ENCODE assay signal across 9 mouse cellular contexts in the genomic region with DNA sequence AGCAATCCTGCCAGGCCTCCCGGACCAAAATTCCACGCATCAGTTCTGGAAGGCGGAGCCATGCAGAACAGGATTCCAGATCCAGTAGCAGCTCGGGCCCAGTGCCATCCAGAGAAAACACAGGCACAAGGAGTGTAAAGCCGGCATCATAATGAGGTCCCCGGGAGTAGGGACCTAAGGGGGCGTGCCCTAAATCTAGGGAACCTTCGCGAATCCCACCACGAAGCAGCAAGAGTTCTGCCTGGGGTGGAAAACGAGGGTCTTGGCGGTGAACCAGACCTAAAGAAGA. TPM values are rescaled to one million over a fixed set of nuclear protein-coding genes. Genes with fewer than 3 reads are reported as not detected.
DNase-seq lines count a peak whose midpoint lies in the region; ATAC-seq lines count a peak whose summit lies in the region.
"Had no signal": no experiment of that assay in that cellular context is flagged by ENCODE, and none has a peak within 500 bp of the region (broad histone marks: within the 10 kb centered on the region; RNA-seq: fewer than 3 reads in every experiment).

No protein-coding gene starts in this region.

- peaks cover 54% of the 10 kb centered on the region for H3K4me1 ChIP-seq in limb, embryonic 10.5 days
- peaks cover 41% of the 10 kb centered on the region for H3K4me1 ChIP-seq in midbrain, embryonic 14.5 days (ENCODE audit: control insufficient read depth, insufficient read depth, low read length)

- no peak overlapping the region for H3K27ac ChIP-seq in limb, embryonic 10.5 days
- no peak overlapping the region for H3K27ac ChIP-seq in midbrain, embryonic 14.5 days (replicated peaks; ENCODE audit: low read depth, low read length)

- DNase-seq in kidney, adult 11 months, result peak; percentile 54
- DNase-seq in kidney, adult 18-20 months, result no peak
- peak; percentile 36 to 51 for DNase-seq in heart, postnatal 10 days
- peak; percentile 43 for DNase-seq in limb, embryonic 10.5 days (ENCODE audit: low spot score)
- no peak for DNase-seq in midbrain, embryonic 14.5 days
- no peak for DNase-seq in layer of hippocampus, postnatal 25 days (ENCODE audit: extremely low spot score in 1 of 2, low spot score in 1 of 2)
- no peak for DNase-seq in layer of hippocampus, adult 11-12 months (ENCODE audit: low spot score)
- no peak for DNase-seq in natural killer cell, adult 2 months (ENCODE audit: low spot score in 2 of 2)

- peaks cover 86% of the 10 kb centered on the region for H3K27me3 ChIP-seq in limb, embryonic 10.5 days (ENCODE audit: low read depth, poor library complexity, severe bottlenecking)
- H3K27me3 ChIP-seq in midbrain, embryonic 14.5 days (ENCODE audit: control insufficient read depth, insufficient read depth, low read length), result peaks cover 24% of the 10 kb centered on the region

- peak overlapping the region; percentile 97 for H3K4me2 ChIP-seq in midbrain, embryonic 14.5 days (ENCODE audit: low read length)

- no peak for ATAC-seq in midbrain, embryonic 14.5 days (ENCODE audit: low FRiP score, low TSS enrichment)

- intact Hi-C loops in heart, postnatal 10 days (cut with DNase I), result loop anchor here (2.0 kb wide), 1 partner anchor 72 kb away; no protein-coding TSS in a partner anchor

- H3K9ac ChIP-seq in midbrain, embryonic 14.5 days (replicated peaks; ENCODE audit: low read length), result no peak overlapping the region

- H3K4me3 ChIP-seq in limb, embryonic 10.5 days, result peak overlapping the region; percentile 62
- no peak overlapping the region for H3K4me3 ChIP-seq in midbrain, embryonic 14.5 days (replicated peaks; ENCODE audit: low read depth, low read length)

- WGBS in limb, embryonic 10.5 days, result 5% methylated on average over 12 of the region's 12 CpGs
- WGBS in midbrain, embryonic 14.5 days, result 5% methylated on average over 12 of the region's 12 CpGs

- no peaks in the 10 kb centered on the region for H3K9me3 ChIP-seq in limb, embryonic 10.5 days (replicated peaks)
- H3K9me3 ChIP-seq in midbrain, embryonic 14.5 days (ENCODE audit: control insufficient read depth, low read length), result no peaks in the 10 kb centered on the region

- H3K36me3 ChIP-seq in limb, embryonic 10.5 days, result no peaks in the 10 kb centered on the region
- H3K36me3 ChIP-seq in midbrain, embryonic 14.5 days (ENCODE audit: control insufficient read depth, insufficient read depth, low read length), result no peaks in the 10 kb centered on the region

RNA-seq across cellular contexts. Expression of a gene that starts 0.8 kb away (rescaled TPM):
- total RNA-seq in heart, postnatal 10 days (2021), result 1 to 10 TPM in 1 of 2 experiments, under 1 TPM in 1; 0.94 to 1.2 TPM
- 1.4 and 1.5 TPM in 2 replicates for polyA plus RNA-seq in limb, embryonic 10.5 days (2016; fragmentation: Nextera tagmentation; extraction: Ambion mirVana)
- polyA plus RNA-seq in midbrain, embryonic 14.5 days (2014; fragmentation: Nextera tagmentation; extraction: Ambion mirVana), result 0.58 and 0.82 TPM in 2 replicates
- not detected for total RNA-seq in layer of hippocampus, postnatal 25 days (2021)

RNA-seq across cellular contexts. Expression of a gene that starts 2.9 kb away (rescaled TPM):
- total RNA-seq in heart, postnatal 10 days (2021), result 1 to 10 TPM; 1.9 to 3.5 TPM
- 0.40 and 0.55 TPM in 2 replicates for polyA plus RNA-seq in limb, embryonic 10.5 days (2016; fragmentation: Nextera tagmentation; extraction: Ambion mirVana)
- polyA plus RNA-seq in midbrain, embryonic 14.5 days (2014; fragmentation: Nextera tagmentation; extraction: Ambion mirVana), result 3.2 and 3.6 TPM in 2 replicates
- total RNA-seq in layer of hippocampus, postnatal 25 days (2021), result 10 to 100 TPM; 28.3 to 33.3 TPM

RNA-seq across cellular contexts. Expression of a gene that starts 8.9 kb away (rescaled TPM):
- 1 to 10 TPM; 5.8 to 7.1 TPM for total RNA-seq in heart, postnatal 10 days (2021)
- 0.87 and 2.5 TPM in 2 replicates for polyA plus RNA-seq in limb, embryonic 10.5 days (2016; fragmentation: Nextera tagmentation; extraction: Ambion mirVana)
- 0.80 and 1.3 TPM in 2 replicates for polyA plus RNA-seq in midbrain, embryonic 14.5 days (2014; fragmentation: Nextera tagmentation; extraction: Ambion mirVana)
- total RNA-seq in layer of hippocampus, postnatal 25 days (2021), result 1 to 10 TPM in 1 of 2 experiments, under 1 TPM in 1; 0.79 to 1.1 TPM

RNA-seq across cellular contexts. Expression of a gene that starts 10.5 kb away (rescaled TPM):
- not detected for total RNA-seq in heart, postnatal 10 days (2021)
- polyA plus RNA-seq in limb, embryonic 10.5 days (2016; fragmentation: Nextera tagmentation; extraction: Ambion mirVana), result not detected in 2 replicates
- not detected in 2 replicates for polyA plus RNA-seq in midbrain, embryonic 14.5 days (2014; fragmentation: Nextera tagmentation; extraction: Ambion mirVana)
- not detected for total RNA-seq in layer of hippocampus, postnatal 25 days (2021)
- polyA plus RNA-seq: spleen, adult 2 months had no signal

RNA-seq across cellular contexts. Expression of a gene that starts 13.7 kb away (rescaled TPM):
- total RNA-seq in heart, postnatal 10 days (2021), result not detected
- not detected in 2 replicates for polyA plus RNA-seq in limb, embryonic 10.5 days (2016; fragmentation: Nextera tagmentation; extraction: Ambion mirVana)
- polyA plus RNA-seq in midbrain, embryonic 14.5 days (2014; fragmentation: Nextera tagmentation; extraction: Ambion mirVana), result not detected in 2 replicates
- total RNA-seq in layer of hippocampus, postnatal 25 days (2021), result not detected
- polyA plus RNA-seq: spleen, adult 2 months had no signal

Comparison
In these comparisons a context has a peak if more than half of its experiments do, and no peak if none do; other contexts are left out.
1. DNase-seq: peak in kidney, adult 11 months (single experiment), heart, postnatal 10 days (2 of 2) and limb, embryonic 10.5 days (single experiment); none in kidney, adult 18-20 months (single experiment), midbrain, embryonic 14.5 days (single experiment), layer of hippocampus, postnatal 25 days (0 of 2), layer of hippocampus, adult 11-12 months (single experiment) and natural killer cell, adult 2 months (0 of 2).
2. RNA of a gene that starts 2.9 kb away (total RNA-seq): 28.3 to 33.3 TPM in layer of hippocampus, postnatal 25 days; 1.9 to 3.5 TPM in heart, postnatal 10 days; every median in the first group is over 4 times any median in the second.